Mouse (Mus musculus) MEL (cell line): ENCODE measurements around the gene Rgs8. TPM values are rescaled to one million over a fixed set of nuclear protein-coding genes. Genes with fewer than 3 reads are reported as not detected.

Experiments
- DNase-seq: peaks from one replicate; pipeline ENCODE4 v3.0.0; 2011; ENCODE audit warnings: low read depth, low spot score
- H3K27ac ChIP-seq: 2 replicates; pipeline ENCODE4 v1.5.1; 2012; ENCODE audit warnings: low read depth, mild to moderate bottlenecking, control low read depth, low read length, moderate library complexity; ENCODE audit not compliant: control insufficient read depth
- H3K27me3 ChIP-seq, 2 experiments: fragments of 150-350 bp in 1 of 2; sonication (generic) in 1 of 2; 2 replicates each; pipeline ENCODE4 v1.6.1; 2012; ENCODE audit warnings: low read length in 2 of 2, mild to moderate bottlenecking in 2 of 2, improper control_type of control experiment in 1 of 2, moderate library complexity in 1 of 2; ENCODE audit not compliant: insufficient read depth in 2 of 2, control insufficient read depth in 1 of 2
- H3K36me3 ChIP-seq, 2 experiments: 2 replicates each; pipeline ENCODE4 v1.6.1; 2012 to 2014; ENCODE audit warnings: low read length in 2 of 2, improper control_type of control experiment in 1 of 2, inconsistent platforms in 1 of 2, mild to moderate bottlenecking in 1 of 2; ENCODE audit not compliant: insufficient read depth in 2 of 2, control insufficient read depth in 1 of 2
- H3K4me1 ChIP-seq, 2 experiments: fragments of 150-350 bp in 1 of 2; sonication (generic) in 1 of 2; 2 replicates each; pipeline ENCODE4 v1.6.1; 2012; ENCODE audit warnings: low read length in 2 of 2, improper control_type of control experiment in 1 of 2, mild to moderate bottlenecking in 1 of 2; ENCODE audit not compliant: insufficient read depth in 2 of 2, control insufficient read depth in 1 of 2
- H3K4me3 ChIP-seq, 2 experiments: fragments of 150-350 bp in 1 of 2; sonication (generic) in 1 of 2; 2 replicates each; pipeline ENCODE4 v1.5.1; 2012; ENCODE audit warnings: low read depth in 2 of 2, low read length in 2 of 2, mild to moderate bottlenecking in 2 of 2, moderate library complexity in 2 of 2, control low read depth in 1 of 2, improper control_type of control experiment in 1 of 2; ENCODE audit not compliant: control insufficient read depth in 1 of 2, insufficient read depth in 1 of 2
- H3K79me2 ChIP-seq: 2 replicates; pipeline ENCODE4 v1.6.1; 2012; ENCODE audit warnings: mild to moderate bottlenecking, low read length, moderate library complexity; ENCODE audit not compliant: control insufficient read depth, poor library complexity, insufficient read depth
- H3K9ac ChIP-seq: 2 replicates; pipeline ENCODE4 v1.6.1; 2012; ENCODE audit warnings: low read depth, mild to moderate bottlenecking, control low read depth, low read length, moderate library complexity; ENCODE audit not compliant: control insufficient read depth, poor library complexity, severe bottlenecking
- H3K9me3 ChIP-seq: fragments of 150-350 bp; sonication (generic); replicated peaks from 2 replicates; pipeline ENCODE4 v1.6.1; 2012; ENCODE audit warnings: mild to moderate bottlenecking, low read length, improper control_type of control experiment, moderate library complexity; ENCODE audit not compliant: insufficient read depth
- BHLHE40 ChIP-seq: IDR thresholded peaks from 2 replicates; pipeline ENCODE4 v1.6.1; 2012; ENCODE audit warnings: low read depth, mild to moderate bottlenecking, inconsistent platforms, low read length, improper control_type of control experiment, borderline replicate concordance
- CHD2 ChIP-seq: IDR thresholded peaks from 2 replicates; pipeline ENCODE4 v1.6.1; 2011; ENCODE audit warnings: low read length, improper control_type of control experiment
- ELF1 ChIP-seq: IDR thresholded peaks from 2 replicates; pipeline ENCODE4 v1.6.1; 2014; ENCODE audit warnings: low read depth, mild to moderate bottlenecking, inconsistent platforms, low read length, improper control_type of control experiment, moderate library complexity
- GATA1 ChIP-seq: IDR thresholded peaks from 2 replicates; pipeline ENCODE4 v1.6.1; 2011; ENCODE audit warnings: low read depth, low read length, improper control_type of control experiment
- HCFC1 ChIP-seq: IDR thresholded peaks from 2 replicates; pipeline ENCODE4 v1.6.1; 2012; ENCODE audit warnings: low read depth, mild to moderate bottlenecking, inconsistent platforms, low read length, improper control_type of control experiment, moderate library complexity
- MAZ ChIP-seq: IDR thresholded peaks from 2 replicates; pipeline ENCODE4 v1.6.1; 2012; ENCODE audit warnings: low read depth, mild to moderate bottlenecking, inconsistent platforms, low read length, improper control_type of control experiment
- MEF2A ChIP-seq: IDR thresholded peaks from 2 replicates; pipeline ENCODE4 v1.6.1; 2014; ENCODE audit warnings: low read depth, mild to moderate bottlenecking, inconsistent platforms, low read length, improper control_type of control experiment; ENCODE audit not compliant: poor library complexity, insufficient replicate concordance, severe bottlenecking; ENCODE audit errors: extremely low read depth
- MXI1 ChIP-seq: IDR thresholded peaks from 2 replicates; pipeline ENCODE4 v1.6.1; 2011; ENCODE audit warnings: mild to moderate bottlenecking, low read depth, low read length, improper control_type of control experiment
- MYB ChIP-seq: IDR thresholded peaks from 2 replicates; pipeline ENCODE4 v1.6.1; 2011; ENCODE audit warnings: mild to moderate bottlenecking, low read depth, low read length, improper control_type of control experiment
- POLR2AphosphoS2 ChIP-seq: IDR thresholded peaks from 2 replicates; pipeline ENCODE4 v1.6.1; 2011; ENCODE audit warnings: low read length, improper control_type of control experiment
- TBP ChIP-seq: IDR thresholded peaks from 2 replicates; pipeline ENCODE4 v1.8.0; 2011; ENCODE audit warnings: low read depth, low read length, improper control_type of control experiment
- ZC3H11A ChIP-seq: IDR thresholded peaks from 2 replicates; pipeline ENCODE4 v1.6.1; 2012; ENCODE audit warnings: low read depth, mild to moderate bottlenecking, inconsistent platforms, low read length, improper control_type of control experiment
- ZMIZ1 ChIP-seq: IDR thresholded peaks from 2 replicates; pipeline ENCODE4 v1.6.1; 2012; ENCODE audit warnings: low read depth, mild to moderate bottlenecking, inconsistent platforms, low read length, improper control_type of control experiment, moderate library complexity
- ZNF384 ChIP-seq: IDR thresholded peaks from 2 replicates; pipeline ENCODE4 v1.6.1; 2012; ENCODE audit warnings: low read depth, mild to moderate bottlenecking, inconsistent platforms, low read length, improper control_type of control experiment
- polyA plus RNA-seq, 2 experiments: library from polyadenylated mRNA; stranded (reverse) in 1 of 2; unstranded in 1 of 2; fragments of >175 nt in 1 of 2; fragments of >200 nt in 1 of 2; gene quantifications; 2 replicates each; pipeline versions ENCODE4 v1.2.1 to v1.2.4; 2012; ENCODE audit warnings: low replicate concordance in 2 of 2, low read depth in 1 of 2; ENCODE audit not compliant: insufficient read length in 2 of 2, insufficient read depth in 1 of 2, missing spikeins in 1 of 2
- total RNA-seq: library from RNA; depleted of rRNA; stranded (reverse); fragments of 300-350 nt; gene quantifications from 2 replicates; pipeline ENCODE4 v1.2.3, GENCODE M21; 2012

Rgs8 gene
- total and polyA plus RNA-seq, 3 experiments, result not detected

DNA sequence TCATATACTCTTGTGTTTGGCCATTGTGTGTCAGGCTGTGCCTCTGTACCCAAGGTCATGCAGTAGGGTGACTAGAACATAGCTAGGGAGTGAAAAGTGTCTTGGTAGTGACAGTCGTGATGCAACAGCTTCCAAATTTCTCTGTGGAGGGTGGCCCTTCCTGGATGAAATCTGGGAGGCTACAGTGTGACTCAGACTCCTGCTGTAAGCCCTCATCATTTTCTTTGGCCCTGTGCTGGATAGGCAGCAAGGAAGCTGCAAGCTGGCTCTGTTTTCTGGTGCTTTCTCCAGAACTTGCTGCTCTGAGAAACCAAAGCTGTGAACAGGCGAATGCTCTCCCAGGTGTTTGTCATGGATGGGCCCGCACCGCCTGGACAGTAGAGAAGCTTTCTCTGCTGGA is 43.7 kb downstream of the Rgs8 start:
- no peak overlapping the region for H3K27ac ChIP-seq
- no peak for TF ChIP-seq ZMIZ1
- no peak for TF ChIP-seq POLR2AphosphoS2
- TF ChIP-seq MEF2A, result no peak
- no peak for TF ChIP-seq HCFC1
- TF ChIP-seq GATA1, result no peak
- TF ChIP-seq BHLHE40, result no peak
- no peak for TF ChIP-seq ELF1
- no peak for TF ChIP-seq TBP
- TF ChIP-seq MXI1, result no peak
- DNase-seq, result no peak
- no peaks in the 10 kb centered on the region for H3K27me3 ChIP-seq
- no peaks in the 10 kb centered on the region for H3K79me2 ChIP-seq
- H3K9ac ChIP-seq, result no peak overlapping the region
- no peaks in the 10 kb centered on the region for H3K4me1 ChIP-seq
- H3K9me3 ChIP-seq, result no peaks in the 10 kb centered on the region
- H3K4me3 ChIP-seq, result no peak overlapping the region
- no peaks in the 10 kb centered on the region for H3K36me3 ChIP-seq

DNA sequence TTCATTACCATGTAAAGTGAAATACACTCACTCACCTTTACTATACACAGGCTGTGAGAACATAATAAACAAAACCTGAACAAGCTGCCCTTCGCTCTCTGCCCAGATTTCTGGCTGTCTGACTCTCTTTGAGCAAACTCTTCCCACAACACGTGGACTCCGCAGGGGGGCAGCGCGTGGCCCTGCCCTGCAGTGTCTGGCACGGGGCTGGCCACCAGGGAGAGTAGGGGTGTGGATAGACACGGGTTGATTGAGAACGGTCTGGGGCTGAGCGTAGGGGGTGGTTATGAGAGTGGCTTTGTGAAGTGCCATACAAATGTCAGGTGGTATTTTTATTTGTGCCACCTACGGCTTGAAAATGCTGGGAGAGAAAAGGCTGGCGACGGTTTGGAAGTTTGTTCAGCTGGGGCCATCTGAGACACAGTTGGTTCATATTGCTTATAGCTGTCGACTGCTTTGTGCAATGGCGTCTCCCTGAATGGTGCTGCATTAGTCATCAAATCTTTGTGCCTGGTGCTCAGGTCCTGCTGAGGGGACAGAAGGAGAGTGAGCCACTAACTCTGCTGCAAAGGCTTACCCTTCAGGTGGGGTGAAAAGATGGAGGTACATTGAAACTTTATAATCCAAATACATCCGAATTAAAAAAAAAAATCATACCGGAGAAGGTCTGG is 44.9 kb downstream of the Rgs8 start:
- no peak overlapping the region for H3K4me3 ChIP-seq
- H3K4me1 ChIP-seq, result no peaks in the 10 kb centered on the region
- H3K27ac ChIP-seq, result no peak overlapping the region
- TF ChIP-seq ELF1, result no peak
- no peak for TF ChIP-seq ZC3H11A
- TF ChIP-seq CHD2, result no peak
- no peak for TF ChIP-seq MYB
- TF ChIP-seq TBP, result no peak
- no peak for TF ChIP-seq GATA1
- no peak for TF ChIP-seq MAZ
- no peak for TF ChIP-seq ZNF384
- no peaks in the 10 kb centered on the region for H3K27me3 ChIP-seq
- no peak overlapping the region for H3K9ac ChIP-seq
- no peak for DNase-seq
- H3K79me2 ChIP-seq, result no peaks in the 10 kb centered on the region
- H3K36me3 ChIP-seq, result no peaks in the 10 kb centered on the region
- H3K9me3 ChIP-seq, result no peaks in the 10 kb centered on the region
